Mouse (Mus musculus): Measurements from ENCODE around the gene Ntn1.

Gene Ntn1

GRCm38 (mm10) chr11:68247897-68248296 lies 152.7 kb downstream of the Ntn1 start:
- in situ Hi-C loops (cut with MboI; ENCODE audit: low pct_unique_long_range_greater_than_20kb in 1 of 2, low sequenced_read_pairs in 2 of 2, unreplicated experiment in 1 of 2): no loop called here

GRCm38 (mm10) chr11:68244992-68245261 lies 155.7 kb downstream of the Ntn1 start:
- in situ Hi-C loops (cut with MboI; ENCODE audit: low pct_unique_long_range_greater_than_20kb in 1 of 2, low sequenced_read_pairs in 2 of 2, unreplicated experiment in 1 of 2): no loop called here

GRCm38 (mm10) chr11:68244254-68244991 lies 156.2 kb downstream of the Ntn1 start:
- in situ Hi-C loops (cut with MboI; ENCODE audit: low pct_unique_long_range_greater_than_20kb in 1 of 2, low sequenced_read_pairs in 2 of 2, unreplicated experiment in 1 of 2): no loop called here

GRCm38 (mm10) chr11:68239756-68240155 lies 160.9 kb downstream of the Ntn1 start:
- in situ Hi-C loops (cut with MboI; ENCODE audit: low pct_unique_long_range_greater_than_20kb in 1 of 2, low sequenced_read_pairs in 2 of 2, unreplicated experiment in 1 of 2): no loop called here

GRCm38 (mm10) chr11:68233469-68233965 lies 167.1 kb downstream of the Ntn1 start:
- in situ Hi-C loops (cut with MboI; ENCODE audit: low pct_unique_long_range_greater_than_20kb in 1 of 2, low sequenced_read_pairs in 2 of 2, unreplicated experiment in 1 of 2): no loop called here

- in situ Hi-C loops (cut with MboI; ENCODE audit: low pct_unique_long_range_greater_than_20kb in 1 of 2, low sequenced_read_pairs in 2 of 2, unreplicated experiment in 1 of 2): no loop called here
Observed at GRCm38 (mm10) chr11:68231558-68231957, 169.1 kb downstream of the Ntn1 start.

- in situ Hi-C loops (cut with MboI; ENCODE audit: low pct_unique_long_range_greater_than_20kb in 1 of 2, low sequenced_read_pairs in 2 of 2, unreplicated experiment in 1 of 2): no loop called here
Observed at GRCm38 (mm10) chr11:68228941-68229665, 171.5 kb downstream of the Ntn1 start.

GRCm38 (mm10) chr11:68227837-68228236 lies 172.8 kb downstream of the Ntn1 start:
- in situ Hi-C loops (cut with MboI; ENCODE audit: low pct_unique_long_range_greater_than_20kb in 1 of 2, low sequenced_read_pairs in 2 of 2, unreplicated experiment in 1 of 2): no loop called here

GRCm38 (mm10) chr11:68226654-68227057 lies 174.0 kb downstream of the Ntn1 start:
- in situ Hi-C loops (cut with MboI; ENCODE audit: low pct_unique_long_range_greater_than_20kb in 1 of 2, low sequenced_read_pairs in 2 of 2, unreplicated experiment in 1 of 2): no loop called here

- in situ Hi-C loops (cut with MboI; ENCODE audit: low pct_unique_long_range_greater_than_20kb in 1 of 2, low sequenced_read_pairs in 2 of 2, unreplicated experiment in 1 of 2): no loop called here
Observed at GRCm38 (mm10) chr11:68223143-68223542, 177.5 kb downstream of the Ntn1 start.

- in situ Hi-C loops (cut with MboI; ENCODE audit: low pct_unique_long_range_greater_than_20kb in 1 of 2, low sequenced_read_pairs in 2 of 2, unreplicated experiment in 1 of 2): no loop called here
Observed at GRCm38 (mm10) chr11:68222209-68222608, 178.4 kb downstream of the Ntn1 start.

- in situ Hi-C loops (cut with MboI; ENCODE audit: low pct_unique_long_range_greater_than_20kb in 1 of 2, low sequenced_read_pairs in 2 of 2, unreplicated experiment in 1 of 2): no loop called here
Observed at GRCm38 (mm10) chr11:68220733-68221132, 179.9 kb downstream of the Ntn1 start.

GRCm38 (mm10) chr11:68216041-68216440 lies 184.6 kb downstream of the Ntn1 start:
- in situ Hi-C loops (cut with MboI; ENCODE audit: low pct_unique_long_range_greater_than_20kb in 1 of 2, low sequenced_read_pairs in 2 of 2, unreplicated experiment in 1 of 2): no loop called here

- in situ Hi-C loops (cut with MboI; ENCODE audit: low pct_unique_long_range_greater_than_20kb in 1 of 2, low sequenced_read_pairs in 2 of 2, unreplicated experiment in 1 of 2): no loop called here
Observed at GRCm38 (mm10) chr11:68215206-68215912, 185.3 kb downstream of the Ntn1 start.

- in situ Hi-C loops (cut with MboI; ENCODE audit: low pct_unique_long_range_greater_than_20kb in 1 of 2, low sequenced_read_pairs in 2 of 2, unreplicated experiment in 1 of 2): no loop called here
Observed at GRCm38 (mm10) chr11:68214496-68215205, 186.0 kb downstream of the Ntn1 start.

- in situ Hi-C loops (cut with MboI; ENCODE audit: low pct_unique_long_range_greater_than_20kb in 1 of 2, low sequenced_read_pairs in 2 of 2, unreplicated experiment in 1 of 2): no loop called here
Observed at GRCm38 (mm10) chr11:68213896-68214295, 186.7 kb downstream of the Ntn1 start.

- in situ Hi-C loops (cut with MboI; ENCODE audit: low pct_unique_long_range_greater_than_20kb in 1 of 2, low sequenced_read_pairs in 2 of 2, unreplicated experiment in 1 of 2): no loop called here
Observed at GRCm38 (mm10) chr11:68211924-68212578, 188.6 kb downstream of the Ntn1 start.

- in situ Hi-C loops (cut with MboI; ENCODE audit: low pct_unique_long_range_greater_than_20kb in 1 of 2, low sequenced_read_pairs in 2 of 2, unreplicated experiment in 1 of 2): no loop called here
Observed at GRCm38 (mm10) chr11:68210714-68211113, 189.9 kb downstream of the Ntn1 start.

All from mouse embryonic stem cell (cell line).